Mouse (Mus musculus) CH12.LX (cell line): ENCODE results near the gene Rbfox1.

ENCODE experiments used
- CHD2 ChIP-seq: IDR thresholded peaks from 2 replicates; pipeline ENCODE4 v1.6.1; 2011; ENCODE audit warnings: low read length, improper control_type of control experiment
- CTCF ChIP-seq, 2 experiments: IDR thresholded peaks in 1 of 2; conservative IDR thresholded peaks in 1 of 2; 2 replicates each; pipeline ENCODE4 v1.5.1; 2011 to 2012; ENCODE audit warnings: low read depth in 2 of 2, low read length in 2 of 2, improper control_type of control experiment in 1 of 2, inconsistent platforms in 1 of 2, mild to moderate bottlenecking in 1 of 2, moderate library complexity in 1 of 2
- EP300 ChIP-seq: IDR thresholded peaks from 2 replicates; pipeline ENCODE4 v1.6.1; 2011; ENCODE audit warnings: low read length, improper control_type of control experiment
- GABPA ChIP-seq: IDR thresholded peaks from 2 replicates; pipeline ENCODE4 v1.6.1; 2012; ENCODE audit warnings: low read depth, low read length, improper control_type of control experiment, inconsistent platforms; ENCODE audit not compliant: insufficient replicate concordance
- JUND ChIP-seq: conservative IDR thresholded peaks from 2 replicates; pipeline ENCODE4 v1.6.1; 2011; ENCODE audit warnings: low read depth, low read length, improper control_type of control experiment
- POLR2A ChIP-seq: IDR thresholded peaks from 2 replicates; pipeline ENCODE4 v1.6.1; 2011; ENCODE audit warnings: low read depth, mild to moderate bottlenecking, improper control_type of control experiment, low read length
- TBP ChIP-seq: conservative IDR thresholded peaks from 2 replicates; pipeline ENCODE4 v1.6.1; 2011; ENCODE audit warnings: low read depth, low read length, improper control_type of control experiment

DNA sequence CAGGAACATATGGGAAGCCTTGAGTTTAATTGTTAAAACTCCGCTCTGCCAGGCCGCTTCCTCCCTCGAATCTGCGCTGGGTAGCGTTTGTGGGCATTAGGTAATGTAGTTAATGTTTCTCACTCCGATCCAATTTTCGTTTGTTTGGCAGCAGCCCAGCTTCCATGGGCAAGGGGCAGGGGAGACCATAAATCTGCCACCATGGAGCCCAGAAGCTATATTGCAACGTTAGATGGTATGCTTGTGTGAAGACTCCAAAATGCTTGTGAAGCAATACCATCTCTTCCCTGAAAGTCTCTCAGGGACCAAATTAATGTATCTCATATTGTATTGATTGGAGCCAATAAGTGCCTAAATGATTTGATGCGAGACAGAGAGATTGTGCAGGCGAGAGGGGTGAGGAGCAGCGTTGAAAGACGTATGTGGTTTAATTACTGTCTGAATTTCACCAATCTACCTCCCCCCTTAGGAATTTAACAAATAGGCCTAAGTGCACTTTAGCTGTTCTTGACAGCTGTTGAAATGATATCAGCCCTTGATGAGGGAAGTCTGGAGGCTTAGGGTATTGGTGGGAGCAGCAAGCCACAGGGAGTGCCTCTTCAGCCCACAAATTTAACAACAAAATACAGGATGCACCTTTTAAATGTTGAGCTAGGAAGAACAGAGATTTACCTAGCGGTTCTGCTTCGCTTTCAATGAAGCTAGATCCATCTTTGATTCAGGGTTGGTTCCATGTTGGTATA lies 884.5 kb downstream of the Rbfox1 start:
- TF ChIP-seq CTCF (conservative IDR thresholded peaks at IDR 0.05 in 1 of 2, IDR thresholded peaks at IDR 0.05 in 1 of 2; ENCODE audit: low read depth in 2 of 2, low read length in 2 of 2) = no peak
- TF ChIP-seq CHD2 = no peak
- TF ChIP-seq TBP = no peak
- no peak for TF ChIP-seq EP300
- no peak for TF ChIP-seq POLR2A
- no peak for TF ChIP-seq JUND
- no peak for TF ChIP-seq GABPA
